Mouse (Mus musculus) inflammation-experienced regulatory T-cells (primary cell): ENCODE measurements around the gene Triap1. TPM values are rescaled to one million over a fixed set of nuclear protein-coding genes. Genes with fewer than 3 reads are reported as not detected.

Experiments used
- polyA plus RNA-seq, 2 experiments: library from polyadenylated mRNA; unstranded; fragments of 100-300 nt; shearing (Covaris generic); gene quantifications; one replicate each; pipeline ENCODE4 v1.2.1; 2017

Triap1 gene
- polyA plus RNA-seq = 10 to 100 TPM; 47.3 to 52.3 TPM

DNA sequence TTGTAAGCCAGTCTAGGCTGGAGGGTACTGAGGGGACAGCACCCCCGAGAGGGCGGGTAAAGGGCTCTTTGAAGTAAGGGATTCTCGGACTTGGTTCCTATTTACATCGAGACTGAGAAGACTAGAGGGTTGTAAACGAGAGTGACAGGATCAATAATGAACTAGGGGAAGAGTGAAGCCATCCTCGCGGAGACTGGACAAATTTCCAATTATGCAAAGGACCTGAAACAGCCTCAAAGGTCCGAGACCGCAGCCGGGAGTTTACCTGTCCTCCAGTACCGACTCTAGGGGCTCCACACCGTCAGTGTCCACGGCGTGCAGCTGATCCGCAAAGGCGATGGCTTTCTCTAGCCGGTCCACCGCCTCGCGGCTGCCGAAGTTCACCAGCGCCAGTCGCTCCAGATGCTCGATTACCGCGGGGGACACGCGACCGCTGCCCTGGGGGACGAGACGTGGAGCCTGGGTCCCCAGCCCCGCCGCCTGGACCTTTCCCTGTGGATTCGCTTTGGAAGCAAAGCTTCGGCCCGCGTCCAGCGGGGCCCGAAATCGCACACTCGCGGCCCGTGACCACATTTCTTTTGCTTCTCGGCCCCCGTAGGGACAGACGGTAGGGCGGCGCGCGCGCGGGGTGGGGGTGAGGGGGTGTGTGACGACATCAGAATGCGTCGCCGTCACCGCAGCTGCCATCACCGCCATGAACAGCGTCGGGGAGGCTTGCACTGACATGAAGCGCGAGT, at the start of gene Triap1, which contains the start of gene Gatc:
Gene Triap1 (plus strand): TSS at position 649 of the 737 bp plus-strand sequence.
Gene Gatc (minus strand): TSS at position 602 of the 737 bp plus-strand sequence.

DNA sequence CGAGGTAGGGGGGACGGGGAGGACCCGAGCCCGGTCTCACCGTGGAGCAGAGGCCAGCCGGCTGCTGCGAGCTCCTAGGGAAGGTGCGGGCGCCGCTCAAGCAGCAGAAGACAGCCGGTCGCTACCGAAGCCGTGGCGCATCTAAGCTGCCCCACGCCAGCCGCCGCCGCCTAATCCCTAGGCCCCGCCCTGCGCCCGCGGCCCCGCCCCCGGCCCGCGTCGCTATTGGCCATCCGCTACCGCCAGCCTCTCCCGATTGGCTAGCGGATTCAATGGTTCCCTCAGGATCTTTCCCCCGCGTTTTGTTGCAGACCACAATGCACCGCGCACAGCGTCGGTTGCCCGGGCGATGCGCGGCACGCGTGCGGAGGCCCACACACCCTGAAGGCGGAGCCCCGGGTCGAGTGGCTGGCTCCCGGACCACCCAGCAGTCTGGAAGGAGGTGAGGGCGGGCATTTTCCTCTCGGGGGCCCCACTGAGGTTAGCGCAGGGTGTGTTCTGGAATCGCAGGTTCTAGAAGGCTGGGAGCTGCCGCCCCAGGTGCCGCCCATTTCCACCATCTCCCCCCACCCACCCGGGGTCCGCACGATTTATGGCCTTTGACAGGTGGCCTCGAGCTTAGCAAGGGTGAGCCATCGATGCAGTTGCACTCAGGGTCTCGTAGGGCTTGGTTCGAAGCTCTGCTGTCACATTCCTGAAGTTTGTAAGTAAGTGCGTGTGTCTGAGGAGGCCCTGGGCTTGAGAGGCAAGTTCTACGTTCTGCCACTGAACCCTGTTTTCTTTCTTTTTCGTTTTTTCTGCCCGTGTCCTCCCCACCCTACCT, 40.0 kb upstream of the Triap1 start, which contains the start of gene Dynll1:
Gene Dynll1 (minus strand): TSS at position 208 of the 823 bp plus-strand sequence.

GRCm38 (mm10) chr5:115326875-115327609, 14.0 kb upstream of the Triap1 start, which contains the start of gene Srsf9:
Gene Srsf9, plus strand, starts transcription at chr5:115327177.

GRCm38 (mm10) chr5:115348546-115349224, 7.7 kb downstream of the Triap1 start, which contains the start of gene Cox6a1:
Gene Cox6a1, minus strand, starts transcription at chr5:115348981.

Other genes starting within 250 kb of the Triap1 start
- 1 to 10 TPM in 1 of 2 experiments, not detected in 1; 4.3 TPM for gene Gm10401, start 242.9 kb upstream of the Triap1 start, polyA plus RNA-seq
- gene Acads, start 221.9 kb upstream of the Triap1 start, polyA plus RNA-seq = 10 to 100 TPM; 29.1 to 35.3 TPM
- 10 to 100 TPM; 55.6 to 59.5 TPM for gene Unc119b, start 206.2 kb upstream of the Triap1 start, polyA plus RNA-seq
- 10 to 100 TPM; 79.0 to 95.9 TPM for gene Mlec, start 183.0 kb upstream of the Triap1 start, polyA plus RNA-seq
- gene Cabp1, start 146.8 kb upstream of the Triap1 start, polyA plus RNA-seq = not detected
- 100 to 1,000 TPM; 180 to 186 TPM for gene Pop5, start 105.4 kb upstream of the Triap1 start, polyA plus RNA-seq
- 100 to 1,000 TPM; 122 to 124 TPM for gene Rnf10, start 68.3 kb upstream of the Triap1 start, polyA plus RNA-seq
- gene Coq5, start 61.6 kb upstream of the Triap1 start, polyA plus RNA-seq = 10 to 100 TPM; 41.6 to 49.5 TPM
- gene Dynll1, start 40.2 kb upstream of the Triap1 start, polyA plus RNA-seq = 100 to 1,000 TPM; 508 to 740 TPM
- 100 to 1,000 TPM; 121 to 126 TPM for gene Srsf9, start 14.0 kb upstream of the Triap1 start, polyA plus RNA-seq
- gene Gatc, start within 50 bp of the Triap1 start, polyA plus RNA-seq = 10 to 100 TPM; 23.4 to 25.1 TPM
- gene Cox6a1, start 7.8 kb downstream of the Triap1 start, polyA plus RNA-seq = 100 to 1,000 TPM; 460 to 511 TPM
- gene Msi1, start 88.4 kb downstream of the Triap1 start, polyA plus RNA-seq = 1 to 10 TPM in 1 of 2 experiments, under 1 TPM in 1; 0.24 to 1.0 TPM
- gene Pla2g1b, start 125.0 kb downstream of the Triap1 start, polyA plus RNA-seq = not detected
- 10 to 100 TPM in 1 of 2 experiments, 1 to 10 TPM in 1; 8.6 to 18.7 TPM for gene Sirt4, start 143.5 kb downstream of the Triap1 start, polyA plus RNA-seq
- gene Pxn, start 165.5 kb downstream of the Triap1 start, polyA plus RNA-seq = 10 to 100 TPM; 50.1 to 57.5 TPM
- 1,000 to 10,000 TPM; 1,423 to 1,938 TPM for gene Rplp0, start 218.2 kb downstream of the Triap1 start, polyA plus RNA-seq
- gene Gcn1l1, start 224.0 kb downstream of the Triap1 start, polyA plus RNA-seq = 10 to 100 TPM; 46.4 to 68.3 TPM